Mouse (Mus musculus) MEL (cell line): ENCODE results near the gene Dock11. TPM values are rescaled to one million over a fixed set of nuclear protein-coding genes. Genes with fewer than 3 reads are reported as not detected.
A peak's percentile ranks its signal among the peaks of the same experiment; 100 is the strongest.

Experiments
- DNase-seq: peaks from one replicate; pipeline ENCODE4 v3.0.0; 2011; ENCODE audit warnings: low read depth, low spot score
- H3K27ac ChIP-seq: 2 replicates; pipeline ENCODE4 v1.5.1; 2012; ENCODE audit warnings: low read depth, mild to moderate bottlenecking, control low read depth, low read length, moderate library complexity; ENCODE audit not compliant: control insufficient read depth
- H3K27me3 ChIP-seq, 2 experiments: fragments of 150-350 bp in 1 of 2; sonication (generic) in 1 of 2; 2 replicates each; pipeline ENCODE4 v1.6.1; 2012; ENCODE audit warnings: low read length in 2 of 2, mild to moderate bottlenecking in 2 of 2, improper control_type of control experiment in 1 of 2, moderate library complexity in 1 of 2; ENCODE audit not compliant: insufficient read depth in 2 of 2, control insufficient read depth in 1 of 2
- H3K36me3 ChIP-seq, 2 experiments: 2 replicates each; pipeline ENCODE4 v1.6.1; 2012 to 2014; ENCODE audit warnings: low read length in 2 of 2, improper control_type of control experiment in 1 of 2, inconsistent platforms in 1 of 2, mild to moderate bottlenecking in 1 of 2; ENCODE audit not compliant: insufficient read depth in 2 of 2, control insufficient read depth in 1 of 2
- H3K4me1 ChIP-seq, 2 experiments: fragments of 150-350 bp in 1 of 2; sonication (generic) in 1 of 2; 2 replicates each; pipeline ENCODE4 v1.6.1; 2012; ENCODE audit warnings: low read length in 2 of 2, improper control_type of control experiment in 1 of 2, mild to moderate bottlenecking in 1 of 2; ENCODE audit not compliant: insufficient read depth in 2 of 2, control insufficient read depth in 1 of 2
- H3K4me3 ChIP-seq, 2 experiments: fragments of 150-350 bp in 1 of 2; sonication (generic) in 1 of 2; 2 replicates each; pipeline ENCODE4 v1.5.1; 2012; ENCODE audit warnings: low read depth in 2 of 2, low read length in 2 of 2, mild to moderate bottlenecking in 2 of 2, moderate library complexity in 2 of 2, control low read depth in 1 of 2, improper control_type of control experiment in 1 of 2; ENCODE audit not compliant: control insufficient read depth in 1 of 2, insufficient read depth in 1 of 2
- H3K79me2 ChIP-seq: 2 replicates; pipeline ENCODE4 v1.6.1; 2012; ENCODE audit warnings: mild to moderate bottlenecking, low read length, moderate library complexity; ENCODE audit not compliant: control insufficient read depth, poor library complexity, insufficient read depth
- H3K9ac ChIP-seq: 2 replicates; pipeline ENCODE4 v1.6.1; 2012; ENCODE audit warnings: low read depth, mild to moderate bottlenecking, control low read depth, low read length, moderate library complexity; ENCODE audit not compliant: control insufficient read depth, poor library complexity, severe bottlenecking
- H3K9me3 ChIP-seq: fragments of 150-350 bp; sonication (generic); replicated peaks from 2 replicates; pipeline ENCODE4 v1.6.1; 2012; ENCODE audit warnings: mild to moderate bottlenecking, low read length, improper control_type of control experiment, moderate library complexity; ENCODE audit not compliant: insufficient read depth
- BHLHE40 ChIP-seq: IDR thresholded peaks from 2 replicates; pipeline ENCODE4 v1.6.1; 2012; ENCODE audit warnings: low read depth, mild to moderate bottlenecking, inconsistent platforms, low read length, improper control_type of control experiment, borderline replicate concordance
- CHD2 ChIP-seq: IDR thresholded peaks from 2 replicates; pipeline ENCODE4 v1.6.1; 2011; ENCODE audit warnings: low read length, improper control_type of control experiment
- E2F4 ChIP-seq: IDR thresholded peaks from 2 replicates; pipeline ENCODE4 v1.6.1; 2011; ENCODE audit warnings: low read depth, low read length, improper control_type of control experiment, borderline replicate concordance
- EP300 ChIP-seq, 2 experiments: IDR thresholded peaks; 2 replicates each; pipeline ENCODE4 v1.6.1; 2011; ENCODE audit warnings: improper control_type of control experiment in 2 of 2, low read length in 2 of 2, low read depth in 1 of 2, mild to moderate bottlenecking in 1 of 2
- ETS1 ChIP-seq: IDR thresholded peaks from 2 replicates; pipeline ENCODE4 v1.6.1; 2012; ENCODE audit warnings: low read depth, mild to moderate bottlenecking, inconsistent platforms, low read length, improper control_type of control experiment, moderate library complexity
- GABPA ChIP-seq: IDR thresholded peaks from 2 replicates; pipeline ENCODE4 v1.6.1; 2012; ENCODE audit warnings: low read depth, mild to moderate bottlenecking, inconsistent platforms, low read length, improper control_type of control experiment, moderate library complexity
- GATA1 ChIP-seq: IDR thresholded peaks from 2 replicates; pipeline ENCODE4 v1.6.1; 2011; ENCODE audit warnings: low read depth, low read length, improper control_type of control experiment
- HCFC1 ChIP-seq: IDR thresholded peaks from 2 replicates; pipeline ENCODE4 v1.6.1; 2012; ENCODE audit warnings: low read depth, mild to moderate bottlenecking, inconsistent platforms, low read length, improper control_type of control experiment, moderate library complexity
- KAT2A ChIP-seq: conservative IDR thresholded peaks from 2 replicates; pipeline ENCODE4 v1.6.1; 2012; ENCODE audit warnings: low read depth, low read length, improper control_type of control experiment, inconsistent platforms
- MAFK ChIP-seq: IDR thresholded peaks from 2 replicates; pipeline ENCODE4 v1.6.1; 2011; ENCODE audit warnings: low read depth, mild to moderate bottlenecking, low read length, improper control_type of control experiment, borderline replicate concordance
- MXI1 ChIP-seq: IDR thresholded peaks from 2 replicates; pipeline ENCODE4 v1.6.1; 2011; ENCODE audit warnings: mild to moderate bottlenecking, low read depth, low read length, improper control_type of control experiment
- MYB ChIP-seq: IDR thresholded peaks from 2 replicates; pipeline ENCODE4 v1.6.1; 2011; ENCODE audit warnings: mild to moderate bottlenecking, low read depth, low read length, improper control_type of control experiment
- NELFE ChIP-seq: IDR thresholded peaks from 2 replicates; pipeline ENCODE4 v1.6.1; 2011; ENCODE audit warnings: low read depth, low read length, improper control_type of control experiment
- NRF1 ChIP-seq: IDR thresholded peaks from 2 replicates; pipeline ENCODE4 v1.6.1; 2014; ENCODE audit warnings: low read depth, mild to moderate bottlenecking, inconsistent platforms, low read length, improper control_type of control experiment, moderate library complexity; ENCODE audit not compliant: poor library complexity, insufficient read depth, severe bottlenecking
- RCOR1 ChIP-seq: IDR thresholded peaks from 2 replicates; pipeline ENCODE4 v1.6.1; 2012; ENCODE audit warnings: low read depth, mild to moderate bottlenecking, inconsistent platforms, low read length, improper control_type of control experiment
- SIN3A ChIP-seq: IDR thresholded peaks from 2 replicates; pipeline ENCODE4 v1.6.1; 2012; ENCODE audit warnings: low read length, improper control_type of control experiment, inconsistent platforms
- TAL1 ChIP-seq: IDR thresholded peaks from 2 replicates; pipeline ENCODE4 v1.6.1; 2012; ENCODE audit warnings: mild to moderate bottlenecking, inconsistent platforms, low read length, moderate library complexity, mixed read lengths
- TCF12 ChIP-seq: IDR thresholded peaks from 2 replicates; pipeline ENCODE4 v1.6.1; 2014; ENCODE audit warnings: low read depth, mild to moderate bottlenecking, inconsistent platforms, low read length, improper control_type of control experiment, moderate library complexity
- UBTF ChIP-seq: IDR thresholded peaks from 2 replicates; pipeline ENCODE4 v1.6.1; 2012; ENCODE audit warnings: low read depth, mild to moderate bottlenecking, inconsistent platforms, low read length, improper control_type of control experiment, moderate library complexity, borderline replicate concordance; ENCODE audit not compliant: insufficient read depth
- USF1 ChIP-seq: IDR thresholded peaks from 2 replicates; pipeline ENCODE4 v1.6.1; 2014; ENCODE audit warnings: low read depth, mild to moderate bottlenecking, inconsistent platforms, low read length, improper control_type of control experiment, moderate library complexity
- USF2 ChIP-seq, 2 experiments: IDR thresholded peaks; 2 replicates each; pipeline ENCODE4 v1.6.1; 2011 to 2012; ENCODE audit warnings: improper control_type of control experiment in 2 of 2, low read length in 2 of 2, borderline replicate concordance in 1 of 2, inconsistent platforms in 1 of 2, low read depth in 1 of 2, mild to moderate bottlenecking in 1 of 2; ENCODE audit not compliant: insufficient read depth in 1 of 2
- ZNF384 ChIP-seq: IDR thresholded peaks from 2 replicates; pipeline ENCODE4 v1.6.1; 2012; ENCODE audit warnings: low read depth, mild to moderate bottlenecking, inconsistent platforms, low read length, improper control_type of control experiment
- polyA plus RNA-seq, 2 experiments: library from polyadenylated mRNA; stranded (reverse) in 1 of 2; unstranded in 1 of 2; fragments of >175 nt in 1 of 2; fragments of >200 nt in 1 of 2; gene quantifications; 2 replicates each; pipeline versions ENCODE4 v1.2.1 to v1.2.4; 2012; ENCODE audit warnings: low replicate concordance in 2 of 2, low read depth in 1 of 2; ENCODE audit not compliant: insufficient read length in 2 of 2, insufficient read depth in 1 of 2, missing spikeins in 1 of 2
- total RNA-seq: library from RNA; depleted of rRNA; stranded (reverse); fragments of 300-350 nt; gene quantifications from 2 replicates; pipeline ENCODE4 v1.2.3, GENCODE M21; 2012

Gene Dock11
- total and polyA plus RNA-seq, 3 experiments, result 8.8 to 9.1 TPM; not detected in 1

GRCm38 (mm10) chrX:35956236-35956635 is 67.6 kb downstream of the Dock11 start:
- Histone ChIP-seq H3K79me2 (no peaks in the 10 kb centered on the region), H3K4me1 (peaks cover 2 to 7% of the 10 kb centered on the region in 2 experiments; a peak in 2 of 4 replicates), H3K9ac (no peak overlapping the region), H3K36me3 (peaks cover 0 to 17% of the 10 kb centered on the region in 2 experiments; a peak in 2 of 4 replicates), H3K27ac (no peak overlapping the region), H3K27me3 (no peaks in the 10 kb centered on the region), H3K4me3 (no peak overlapping the region), H3K9me3 (no peaks in the 10 kb centered on the region)
- no peak for TF ChIP-seq ZNF384
- TF ChIP-seq TAL1, result no peak
- no peak for TF ChIP-seq NRF1
- no peak for TF ChIP-seq USF2 (IDR thresholded peaks at IDR 0.05; ENCODE audit: borderline replicate concordance in 1 of 2, insufficient read depth in 1 of 2, low read depth in 1 of 2, low read length in 2 of 2)
- no peak for TF ChIP-seq EP300 (IDR thresholded peaks at IDR 0.05; ENCODE audit: low read depth in 1 of 2, low read length in 2 of 2)
- TF ChIP-seq MYB, result no peak
- TF ChIP-seq TCF12, result no peak
- TF ChIP-seq USF1, result no peak
- no peak for TF ChIP-seq NELFE
- no peak for TF ChIP-seq SIN3A
- no peak for DNase-seq

GRCm38 (mm10) chrX:35963087-35963486 is 74.5 kb downstream of the Dock11 start:
- Histone ChIP-seq H3K4me3 (peak overlapping the region in 1 of 2 experiments; percentile 5; a peak in 1 of 4 replicates), H3K9me3 (no peaks in the 10 kb centered on the region), H3K9ac (no peak overlapping the region), H3K27me3 (no peaks in the 10 kb centered on the region), H3K27ac (peak overlapping the region; percentile 62), H3K79me2 (no peaks in the 10 kb centered on the region), H3K36me3 (peaks cover 0 to 19% of the 10 kb centered on the region in 2 experiments; a peak in 2 of 4 replicates), H3K4me1 (peaks cover 7 to 9% of the 10 kb centered on the region in 2 experiments; a peak in 3 of 4 replicates)
- TF ChIP-seq USF1 (no peak), MYB (0 out of 2 replicates have a peak, but pooled peaks have one; percentile 42), EP300 (IDR thresholded peaks at IDR 0.05; ENCODE audit: low read depth in 1 of 2, low read length in 2 of 2) (peak; percentile 75 to 88), KAT2A (no peak), GATA1 (peak; percentile 81), MXI1 (0 out of 2 replicates have a peak, but pooled peaks have one; percentile 32), UBTF (no peak), SIN3A (peak; percentile 49), RCOR1 (peak; percentile 67), ZNF384 (0 out of 2 replicates have a peak, but pooled peaks have one; percentile 14), TAL1 (peak; percentile 12; the same call in 1 of the 2 replicates), ETS1 (peak; percentile 77), TCF12 (peak; percentile 84), CHD2 (no peak), MAFK (0 out of 2 replicates have a peak, but pooled peaks have one; percentile 16), HCFC1 (no peak), E2F4 (no peak), BHLHE40 (peak; percentile 24; the same call in 1 of the 2 replicates), GABPA (no peak)
- DNase-seq, result peak; percentile 45
